Mouse (Mus musculus): Measurements from ENCODE around the gene Axin2. TPM values are rescaled to one million over a fixed set of nuclear protein-coding genes. Genes with fewer than 3 reads are reported as not detected.

The Axin2 gene
- total RNA-seq, 2 experiments from 2014 or later = 28.1 to 28.6 TPM

GRCm38 (mm10) chr11:108901670-108902069 lies 18.5 kb upstream of the Axin2 start:
- peak; percentile 51 to 79 for DNase-seq (ENCODE audit: low spot score in 2 of 2)

GRCm38 (mm10) chr11:108902303-108902702 lies 17.8 kb upstream of the Axin2 start:
- no peak for DNase-seq (ENCODE audit: low spot score in 2 of 2)

GRCm38 (mm10) chr11:108906590-108907254 lies 13.4 kb upstream of the Axin2 start:
- no peak for DNase-seq (ENCODE audit: low spot score in 2 of 2)

GRCm38 (mm10) chr11:108909396-108910195 lies 10.6 kb upstream of the Axin2 start:
- no peak for DNase-seq (ENCODE audit: low spot score in 2 of 2)

- no peak for DNase-seq (ENCODE audit: low spot score in 2 of 2)
Measured at GRCm38 (mm10) chr11:108910328-108910886, 9.7 kb upstream of the Axin2 start.

- DNase-seq (ENCODE audit: low spot score in 2 of 2) = no peak
Measured at GRCm38 (mm10) chr11:108910903-108911302, 9.2 kb upstream of the Axin2 start.

GRCm38 (mm10) chr11:108912174-108912573 lies 8.0 kb upstream of the Axin2 start:
- no peak for DNase-seq (ENCODE audit: low spot score in 2 of 2)

- peak in 1 of 2 experiments; percentile 63 for DNase-seq (ENCODE audit: low spot score in 2 of 2)
Measured at GRCm38 (mm10) chr11:108917422-108918324, 2.5 kb upstream of the Axin2 start.

GRCm38 (mm10) chr11:108920636-108921505 lies 722 bp downstream of the Axin2 start:
- DNase-seq (ENCODE audit: low spot score in 2 of 2) = peak; percentile 66 to 89

GRCm38 (mm10) chr11:108921506-108922455 lies 1.6 kb downstream of the Axin2 start:
- DNase-seq (ENCODE audit: low spot score in 2 of 2) = no peak

- no peak for DNase-seq (ENCODE audit: low spot score in 2 of 2)
Measured at GRCm38 (mm10) chr11:108922511-108923187, 2.5 kb downstream of the Axin2 start.

- no peak for DNase-seq (ENCODE audit: low spot score in 2 of 2)
Measured at GRCm38 (mm10) chr11:108923188-108923575, 3.0 kb downstream of the Axin2 start.

GRCm38 (mm10) chr11:108923781-108924180 lies 3.6 kb downstream of the Axin2 start:
- DNase-seq (ENCODE audit: low spot score in 2 of 2) = no peak

GRCm38 (mm10) chr11:108924346-108924745 lies 4.2 kb downstream of the Axin2 start:
- no peak for DNase-seq (ENCODE audit: low spot score in 2 of 2)

- DNase-seq (ENCODE audit: low spot score in 2 of 2) = peak; percentile 86 to 89
Measured at GRCm38 (mm10) chr11:108925202-108925601, 5.1 kb downstream of the Axin2 start.

- DNase-seq (ENCODE audit: low spot score in 2 of 2) = no peak
Measured at GRCm38 (mm10) chr11:108925826-108926225, 5.7 kb downstream of the Axin2 start.

- no peak for DNase-seq (ENCODE audit: low spot score in 2 of 2)
Measured at GRCm38 (mm10) chr11:108926345-108927092, 6.4 kb downstream of the Axin2 start.

GRCm38 (mm10) chr11:108927093-108927444 lies 6.9 kb downstream of the Axin2 start:
- DNase-seq (ENCODE audit: low spot score in 2 of 2) = no peak

Measured in layer of hippocampus, postnatal 14 days (tissue).